Mouse (Mus musculus): ENCODE measurements around the gene Cldn8. TPM values are rescaled to one million over a fixed set of nuclear protein-coding genes. Genes with fewer than 3 reads are reported as not detected.

Cldn8 gene
- not detected for total RNA-seq (2021)

GRCm38 (mm10) chr16:88563045-88563913 lies at the start of gene Cldn8:
Gene Cldn8 (minus strand): TSS chr16:88563183.
- intact Hi-C loops (cut with DNase I) = no loop called here
- DNase-seq = no peak

GRCm38 (mm10) chr16:88612712-88613111 lies 49.7 kb upstream of the Cldn8 start:
- intact Hi-C loops (cut with DNase I) = no loop called here
- DNase-seq = no peak

GRCm38 (mm10) chr16:88611922-88612321 lies 48.9 kb upstream of the Cldn8 start, which contains the start of gene Krtap24-1:
Gene Krtap24-1 (minus strand): TSS chr16:88612279.
- intact Hi-C loops (cut with DNase I) = no loop called here
- DNase-seq = no peak

- no peak for DNase-seq
- intact Hi-C loops (cut with DNase I) = no loop called here
Measured at GRCm38 (mm10) chr16:88604570-88604969, 41.6 kb upstream of the Cldn8 start.

- intact Hi-C loops (cut with DNase I) = no loop called here
- DNase-seq = no peak
Measured at GRCm38 (mm10) chr16:88602464-88602863, 39.5 kb upstream of the Cldn8 start.

- intact Hi-C loops (cut with DNase I) = no loop called here
- DNase-seq = no peak
Measured at GRCm38 (mm10) chr16:88600303-88600702, 37.3 kb upstream of the Cldn8 start.

GRCm38 (mm10) chr16:88599504-88600237 lies 36.7 kb upstream of the Cldn8 start:
- intact Hi-C loops (cut with DNase I) = no loop called here
- DNase-seq = no peak

GRCm38 (mm10) chr16:88592758-88593157 lies 29.8 kb upstream of the Cldn8 start:
- intact Hi-C loops (cut with DNase I) = no loop called here
- DNase-seq = no peak

- no peak for DNase-seq
- intact Hi-C loops (cut with DNase I) = no loop called here
Measured at GRCm38 (mm10) chr16:88583338-88583737, 20.4 kb upstream of the Cldn8 start.

GRCm38 (mm10) chr16:88575885-88576679 lies 13.1 kb upstream of the Cldn8 start:
- DNase-seq = no peak
- intact Hi-C loops (cut with DNase I) = no loop called here

- intact Hi-C loops (cut with DNase I) = no loop called here
- DNase-seq = no peak
Measured at GRCm38 (mm10) chr16:88572904-88573404, 10.0 kb upstream of the Cldn8 start.

- no peak for DNase-seq
- intact Hi-C loops (cut with DNase I) = no loop called here
Measured at GRCm38 (mm10) chr16:88570136-88570535, 7.2 kb upstream of the Cldn8 start.

- intact Hi-C loops (cut with DNase I) = no loop called here
- DNase-seq = no peak
Measured at GRCm38 (mm10) chr16:88569732-88570131, 6.7 kb upstream of the Cldn8 start.

GRCm38 (mm10) chr16:88569096-88569495 lies 6.1 kb upstream of the Cldn8 start:
- DNase-seq = no peak
- intact Hi-C loops (cut with DNase I) = no loop called here

- DNase-seq = no peak
- intact Hi-C loops (cut with DNase I) = no loop called here
Measured at GRCm38 (mm10) chr16:88561617-88562164, 1.3 kb downstream of the Cldn8 start.

GRCm38 (mm10) chr16:88542488-88542887 lies 20.5 kb downstream of the Cldn8 start:
- peak in 1 of 2 experiments; percentile 11 for DNase-seq
- intact Hi-C loops (cut with DNase I) = no loop called here

- no peak for DNase-seq
- intact Hi-C loops (cut with DNase I) = no loop called here
Measured at GRCm38 (mm10) chr16:88539841-88540487, 23.0 kb downstream of the Cldn8 start.

GRCm38 (mm10) chr16:88511348-88511747 lies 51.6 kb downstream of the Cldn8 start:
- no peak for DNase-seq
- intact Hi-C loops (cut with DNase I) = no loop called here
